Mouse (Mus musculus) lung, postnatal 25 days (tissue): ENCODE measurements at regions not wholly inside any gene's neighbourhood (a gene's known extent, or its start where the extent isn't known, plus 50 kb on each side); places are given as distances from the start of the nearest gene placed in this dataset.

Source experiments
- DNase-seq: peaks from one replicate; pipeline ENCODE4 v3.0.0; 2022; ENCODE audit warnings: low spot score

GRCm38 (mm10) chr2:48260299-48260698, 553.6 kb upstream of the Acvr2a start:
- DNase-seq = no peak
